ENCODE assay signal across 33 mouse cellular contexts in the genomic region with DNA sequence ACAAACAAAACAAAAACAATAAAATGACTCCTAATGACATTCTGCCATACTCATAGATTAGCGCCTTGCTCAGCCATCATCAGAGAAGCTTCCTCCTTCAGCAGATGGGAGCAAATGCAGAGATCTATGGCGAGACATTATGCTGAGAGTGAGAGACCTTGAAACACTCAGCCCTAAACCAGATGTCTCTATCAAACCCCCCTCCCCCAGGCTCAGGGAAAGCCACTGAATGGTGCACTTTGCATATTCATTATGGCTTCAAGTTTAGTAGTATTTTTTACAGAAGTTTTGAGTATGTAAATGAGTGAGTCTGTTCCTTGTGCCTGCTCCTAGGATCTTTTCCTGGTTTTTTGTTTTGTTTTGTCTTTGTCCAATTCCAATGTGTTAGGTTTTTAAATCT.
"Had no signal": no experiment of that assay in that cellular context is flagged by ENCODE, and none has a peak within 500 bp of the region (broad histone marks: within the 10 kb centered on the region; RNA-seq: fewer than 3 reads in every experiment).

No protein-coding gene starts in this region.

- H3K4me2 ChIP-seq: limb, embryonic 12.5 days; limb, embryonic 13.5 days; limb, embryonic 15.5 days; liver, embryonic 11.5 days; liver, embryonic 12.5 days; liver, embryonic 13.5 days; liver, embryonic 15.5 days; lung, embryonic 14.5 days; lung, embryonic 15.5 days; midbrain, embryonic 11.5 days; midbrain, embryonic 12.5 days; midbrain, embryonic 13.5 days; midbrain, embryonic 15.5 days; neural tube, embryonic 12.5 days; neural tube, embryonic 13.5 days had no signal

- H3K9me3 ChIP-seq: limb, embryonic 10.5 days; limb, embryonic 12.5 days; limb, embryonic 13.5 days; limb, embryonic 15.5 days; liver, embryonic 12.5 days; liver, embryonic 13.5 days; liver, embryonic 15.5 days; lung, embryonic 15.5 days; megakaryocyte, embryonic 14.5 days; midbrain, embryonic 10.5 days; midbrain, embryonic 12.5 days; midbrain, embryonic 13.5 days; midbrain, embryonic 15.5 days; neural tube, embryonic 12.5 days; neural tube, embryonic 13.5 days had no signal

- H3K4me3 ChIP-seq: limb, embryonic 10.5 days; limb, embryonic 12.5 days; limb, embryonic 13.5 days; limb, embryonic 15.5 days; liver, embryonic 12.5 days; liver, embryonic 13.5 days; liver, embryonic 15.5 days; lung, embryonic 15.5 days; megakaryocyte, embryonic 14.5 days; midbrain, embryonic 10.5 days; midbrain, embryonic 12.5 days; midbrain, embryonic 13.5 days; midbrain, embryonic 15.5 days; myocyte; neural tube, embryonic 12.5 days; neural tube, embryonic 13.5 days had no signal

- DNase-seq: left cerebral cortex, postnatal 4 days; liver; liver, embryonic 13.5 days; liver, postnatal 0 days; lung, adult 18-20 months; lung, adult 2 months; lung, embryonic 14.5 days; lung, postnatal 10 days; lung, postnatal 14 days; lung, postnatal 36 days; lung, postnatal 4 days; midbrain, embryonic 14.5 days had no signal

- H3K36me3 ChIP-seq: limb, embryonic 10.5 days; limb, embryonic 12.5 days; limb, embryonic 13.5 days; limb, embryonic 15.5 days; liver, embryonic 12.5 days; liver, embryonic 13.5 days; liver, embryonic 15.5 days; lung, embryonic 15.5 days; midbrain, embryonic 10.5 days; midbrain, embryonic 12.5 days; midbrain, embryonic 13.5 days; midbrain, embryonic 15.5 days; neural tube, embryonic 12.5 days; neural tube, embryonic 13.5 days had no signal

- H3K27me3 ChIP-seq: limb, embryonic 12.5 days; limb, embryonic 13.5 days; limb, embryonic 15.5 days; liver, embryonic 12.5 days; liver, embryonic 13.5 days; lung, embryonic 15.5 days; midbrain, embryonic 13.5 days; midbrain, embryonic 15.5 days; neural tube, embryonic 12.5 days; neural tube, embryonic 13.5 days had no signal

- H3K4me1 ChIP-seq: limb, embryonic 13.5 days; limb, embryonic 15.5 days; liver, embryonic 13.5 days; liver, embryonic 15.5 days; lung, embryonic 15.5 days; megakaryocyte, embryonic 14.5 days had no signal

- H3K9ac ChIP-seq: limb, embryonic 12.5 days; limb, embryonic 13.5 days; limb, embryonic 15.5 days; liver, embryonic 12.5 days; liver, embryonic 13.5 days; liver, embryonic 14.5 days; liver, embryonic 15.5 days; liver, postnatal 0 days; lung, embryonic 14.5 days; lung, embryonic 15.5 days; midbrain, embryonic 12.5 days; midbrain, embryonic 13.5 days; midbrain, embryonic 15.5 days; neural tube, embryonic 12.5 days; neural tube, embryonic 13.5 days had no signal

- H3K27ac ChIP-seq: limb, embryonic 10.5 days; limb, embryonic 12.5 days; limb, embryonic 13.5 days; limb, embryonic 15.5 days; liver, embryonic 12.5 days; liver, embryonic 13.5 days; liver, embryonic 14.5 days; liver, embryonic 15.5 days; lung, embryonic 15.5 days; macrophage; midbrain, embryonic 10.5 days; midbrain, embryonic 12.5 days; midbrain, embryonic 13.5 days; midbrain, embryonic 15.5 days; neural tube, embryonic 12.5 days; neural tube, embryonic 13.5 days had no signal

- ATAC-seq: liver, embryonic 12.5 days; lung, postnatal 0 days; midbrain, embryonic 13.5 days; midbrain, embryonic 15.5 days; midbrain, embryonic 16.5 days had no signal
